Mouse (Mus musculus) liver, embryonic 12.5 days (tissue): ENCODE measurements at regions not wholly inside any gene's neighbourhood (a gene's known extent, or its start where the extent isn't known, plus 50 kb on each side); places are given as distances from the start of the nearest gene placed in this dataset.

Source experiments
- ATAC-seq: fragments of 200-750 bp; cut with Nextera tagmentation; 2 replicates; pipeline ENCODE4 v1.8.0; 2017; ENCODE audit warnings: moderate number of reproducible peaks, mild to moderate bottlenecking, moderate library complexity
- H3K27ac ChIP-seq: fragments of 300-500 bp; sonication (generic); 2 replicates; pipeline ENCODE4 v1.5.1; 2016; ENCODE audit warnings: mild to moderate bottlenecking
- H3K27me3 ChIP-seq: fragments of 300-500 bp; sonication (generic); replicated peaks from 2 replicates; pipeline ENCODE4 v1.6.1; 2016; ENCODE audit warnings: mild to moderate bottlenecking, moderate library complexity
- H3K36me3 ChIP-seq: fragments of 300-500 bp; sonication (generic); 2 replicates; pipeline ENCODE4 v1.6.1; 2016; ENCODE audit warnings: mild to moderate bottlenecking, moderate library complexity
- H3K4me1 ChIP-seq: fragments of 300-500 bp; sonication (generic); 2 replicates; pipeline ENCODE4 v1.6.1; 2016
- H3K4me2 ChIP-seq: fragments of 300-500 bp; sonication (generic); 2 replicates; pipeline ENCODE4 v1.6.1; 2016; ENCODE audit warnings: mild to moderate bottlenecking, moderate library complexity
- H3K4me3 ChIP-seq: fragments of 300-500 bp; sonication (generic); 2 replicates; pipeline ENCODE4 v1.5.1; 2016; ENCODE audit warnings: mild to moderate bottlenecking, moderate library complexity
- H3K9ac ChIP-seq: fragments of 300-500 bp; sonication (generic); 2 replicates; pipeline ENCODE4 v1.6.1; 2016; ENCODE audit warnings: mild to moderate bottlenecking, moderate library complexity
- H3K9me3 ChIP-seq: fragments of 300-500 bp; sonication (generic); replicated peaks from 2 replicates; pipeline ENCODE4 v1.6.1; 2016; ENCODE audit warnings: mild to moderate bottlenecking, moderate library complexity
- WGBS: fragments of 180-500 bp; shearing (Covaris S2); methylation state at CpG from one replicate; pipeline ENCODE4 v1.1.7; 2016; ENCODE audit not compliant: insufficient replicate concordance; 5-methylcytosine and 5-hydroxymethylcytosine counted together

DNA sequence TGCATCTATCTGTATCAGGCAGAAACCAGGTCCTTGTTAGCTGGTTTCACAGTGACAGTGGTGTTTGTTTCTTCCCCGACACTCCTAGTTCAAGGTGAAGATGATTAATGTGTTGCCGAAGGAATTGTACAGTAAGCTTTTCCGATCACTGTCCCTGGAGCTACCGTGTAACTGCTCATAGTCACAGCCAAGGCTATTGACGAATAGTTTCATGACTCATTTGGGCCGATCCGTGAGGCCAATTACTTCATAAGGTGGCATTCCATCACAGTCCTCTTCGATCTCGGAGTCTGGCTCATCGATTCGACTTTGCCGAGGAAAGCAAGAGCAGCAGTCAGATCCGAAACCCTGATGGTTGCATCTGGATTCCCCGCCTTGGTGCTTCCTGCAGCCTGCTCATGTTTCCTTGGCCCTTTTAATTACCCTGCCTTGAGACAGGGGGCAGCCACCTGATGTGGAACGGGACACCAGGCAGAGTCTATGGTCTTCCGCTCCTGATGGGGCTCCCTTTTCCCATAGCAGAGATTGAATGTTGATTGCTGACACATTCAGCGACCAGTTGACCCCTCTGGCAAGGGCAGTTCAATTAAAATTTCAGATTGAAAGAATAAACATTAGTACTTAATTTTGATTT is 441.7 kb upstream of the Cdh4 start:
- Histone ChIP-seq H3K4me3 (no peak overlapping the region), H3K27ac (no peak overlapping the region), H3K9me3 (0 out of 2 replicates have a peak, but pooled peaks cover 3% of the 10 kb centered on the region), H3K4me1 (no peaks in the 10 kb centered on the region), H3K9ac (no peak overlapping the region), H3K36me3 (no peaks in the 10 kb centered on the region), H3K27me3 (no peaks in the 10 kb centered on the region), H3K4me2 (no peak overlapping the region)
- ATAC-seq: no peak
- 77% methylated on average over 17 of the region's 17 CpGs for whole genome bisulfite sequencing

DNA sequence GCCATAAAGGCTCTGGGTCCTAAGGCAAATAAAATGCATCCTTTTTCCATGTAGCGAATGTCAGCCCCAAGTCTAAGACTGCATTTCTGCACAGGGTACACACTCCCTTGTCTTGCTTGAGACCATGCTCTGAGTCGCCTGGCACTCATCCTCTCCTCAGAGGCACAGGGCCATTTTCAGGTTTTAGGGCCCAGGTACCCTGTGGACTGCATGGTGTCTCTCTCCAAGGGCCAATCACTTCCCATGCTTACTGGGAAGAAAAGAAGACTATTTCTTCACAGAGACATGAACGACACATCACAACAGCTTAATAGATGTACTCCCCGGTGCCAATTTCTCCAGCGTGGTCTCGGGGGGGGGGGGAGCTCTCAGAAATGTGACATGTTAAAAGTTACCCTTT is 434.5 kb upstream of the Cdh4 start:
- Histone ChIP-seq H3K27ac (no peak overlapping the region), H3K4me1 (no peaks in the 10 kb centered on the region), H3K4me2 (no peak overlapping the region), H3K9ac (no peak overlapping the region), H3K9me3 (0 out of 2 replicates have a peak, but pooled peaks cover 2% of the 10 kb centered on the region), H3K27me3 (no peaks in the 10 kb centered on the region), H3K4me3 (no peak overlapping the region), H3K36me3 (no peaks in the 10 kb centered on the region)
- ATAC-seq: no peak
- 74% methylated on average over 6 of the region's 6 CpGs for WGBS

DNA sequence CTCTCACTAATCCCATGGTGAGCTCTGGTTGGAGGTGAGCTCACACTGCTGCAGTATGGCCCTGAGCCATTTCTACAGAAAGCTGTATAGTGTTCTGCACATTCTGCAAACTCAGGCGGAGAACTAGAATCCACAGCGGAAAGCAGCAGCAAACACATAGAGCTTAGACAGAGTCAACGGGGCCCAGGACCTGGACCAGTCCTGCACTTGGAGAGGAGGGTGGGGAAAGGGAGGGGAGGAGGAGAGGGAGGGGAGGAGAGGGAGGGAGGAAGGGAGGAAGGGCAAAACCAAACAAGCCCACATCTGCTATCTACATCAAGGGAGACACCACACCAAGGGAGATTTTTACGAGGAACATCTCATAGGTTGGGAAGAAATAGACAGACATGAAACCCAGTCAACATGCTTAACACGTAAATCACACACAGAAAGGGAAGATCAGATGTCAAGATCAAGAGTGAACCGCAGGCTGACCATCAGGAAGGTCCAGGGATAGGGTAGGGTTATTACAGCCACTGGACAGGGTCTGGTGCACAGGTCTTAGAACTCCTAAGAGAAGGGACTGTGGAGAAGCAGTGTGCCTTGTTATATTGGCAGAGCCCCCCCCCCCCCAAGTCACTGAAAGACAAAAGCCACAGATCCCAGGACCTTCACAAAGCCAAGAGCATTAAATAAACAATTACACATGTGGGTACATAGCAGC is 428.2 kb upstream of the Cdh4 start:
- Histone ChIP-seq H3K9me3 (no peaks in the 10 kb centered on the region), H3K4me2 (no peak overlapping the region), H3K9ac (no peak overlapping the region), H3K27me3 (no peaks in the 10 kb centered on the region), H3K4me3 (no peak overlapping the region), H3K27ac (no peak overlapping the region), H3K4me1 (no peaks in the 10 kb centered on the region), H3K36me3 (no peaks in the 10 kb centered on the region)
- no peak for ATAC-seq
- WGBS: 64% methylated on average over 6 of the region's 6 CpGs

DNA sequence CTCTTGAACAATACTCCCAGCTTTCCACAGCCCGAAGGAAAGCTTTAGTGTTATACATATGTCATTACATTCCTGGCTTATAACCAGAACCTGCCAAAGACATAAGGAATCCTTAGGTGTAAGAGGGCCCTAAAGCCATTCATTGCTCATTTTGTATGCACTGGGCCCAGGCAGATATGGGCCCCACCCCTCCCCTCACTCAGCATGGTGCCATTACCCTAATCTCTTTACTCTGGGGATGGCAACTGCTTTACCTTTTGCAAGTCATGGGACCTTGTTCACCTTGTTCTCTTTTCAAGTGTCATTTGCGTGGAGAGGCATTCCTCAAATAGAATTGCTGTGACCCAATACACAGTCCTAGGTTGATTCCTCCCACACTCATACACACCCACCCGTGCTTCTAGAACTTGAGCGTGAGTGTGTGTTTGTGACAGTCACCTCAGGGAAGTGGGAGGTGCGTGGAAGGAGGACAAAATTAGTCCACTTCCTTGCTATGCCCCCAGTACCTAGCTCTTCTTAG is 419.5 kb upstream of the Cdh4 start:
- H3K4me2 ChIP-seq: no peak overlapping the region
- H3K9me3 ChIP-seq: no peaks in the 10 kb centered on the region
- H3K4me1 ChIP-seq: no peaks in the 10 kb centered on the region
- H3K36me3 ChIP-seq: no peaks in the 10 kb centered on the region
- H3K27me3 ChIP-seq: no peaks in the 10 kb centered on the region
- no peak overlapping the region for H3K9ac ChIP-seq
- no peak for ATAC-seq
- WGBS: 41% methylated on average over 5 of the region's 5 CpGs
- no peak overlapping the region for H3K27ac ChIP-seq
- H3K4me3 ChIP-seq: no peak overlapping the region

DNA sequence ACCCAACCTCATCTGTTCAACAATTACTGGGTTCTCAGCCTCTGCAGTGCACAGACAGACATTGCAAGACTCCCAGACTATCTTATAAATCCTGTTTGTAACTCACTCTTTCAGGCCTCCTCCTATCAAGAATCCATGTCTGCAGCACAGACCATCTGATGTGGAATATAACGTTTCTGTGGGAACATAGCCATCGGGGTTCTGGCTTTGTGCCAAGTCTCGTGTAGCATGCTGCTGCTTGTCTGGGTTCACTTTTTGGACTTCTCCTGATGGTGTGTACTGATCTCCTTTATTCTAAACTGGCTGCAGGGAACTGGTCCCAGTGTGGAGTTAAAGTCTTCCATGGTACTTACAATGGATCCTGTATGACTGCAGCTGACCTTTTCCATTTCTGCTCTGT is 418.0 kb upstream of the Cdh4 start:
- 53% methylated on average over 3 of the region's 3 CpGs for WGBS
- Histone ChIP-seq H3K9ac (no peak overlapping the region), H3K27me3 (no peaks in the 10 kb centered on the region), H3K4me1 (no peaks in the 10 kb centered on the region), H3K36me3 (no peaks in the 10 kb centered on the region), H3K9me3 (no peaks in the 10 kb centered on the region), H3K4me3 (no peak overlapping the region), H3K27ac (no peak overlapping the region), H3K4me2 (no peak overlapping the region)
- ATAC-seq: no peak

DNA sequence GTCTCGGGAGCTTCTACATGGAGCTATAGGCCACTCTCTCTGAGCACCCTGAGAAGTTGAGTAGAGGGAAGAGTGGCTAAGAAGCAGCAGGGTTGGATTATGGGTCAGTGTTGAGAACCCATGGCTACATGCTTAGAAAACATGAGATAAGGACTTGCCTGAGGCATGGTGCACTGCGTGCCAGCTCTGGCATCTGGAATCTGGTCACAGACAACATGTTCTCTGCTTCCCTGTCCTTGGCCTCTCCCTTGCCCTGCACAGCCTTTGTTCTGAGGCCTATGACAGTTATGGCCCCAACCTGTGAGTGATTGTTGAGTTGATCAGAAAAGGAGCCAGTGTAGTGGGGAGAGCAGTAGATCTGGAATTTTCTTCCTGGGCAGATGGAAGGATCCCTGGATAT is 409.1 kb upstream of the Cdh4 start:
- Histone ChIP-seq H3K27me3 (no peaks in the 10 kb centered on the region), H3K4me3 (no peak overlapping the region), H3K9ac (no peak overlapping the region), H3K27ac (no peak overlapping the region), H3K4me2 (no peak overlapping the region), H3K36me3 (no peaks in the 10 kb centered on the region), H3K9me3 (no peaks in the 10 kb centered on the region), H3K4me1 (no peaks in the 10 kb centered on the region)
- WGBS: 55% methylated on average over 2 of the region's 2 CpGs
- no peak for ATAC-seq

DNA sequence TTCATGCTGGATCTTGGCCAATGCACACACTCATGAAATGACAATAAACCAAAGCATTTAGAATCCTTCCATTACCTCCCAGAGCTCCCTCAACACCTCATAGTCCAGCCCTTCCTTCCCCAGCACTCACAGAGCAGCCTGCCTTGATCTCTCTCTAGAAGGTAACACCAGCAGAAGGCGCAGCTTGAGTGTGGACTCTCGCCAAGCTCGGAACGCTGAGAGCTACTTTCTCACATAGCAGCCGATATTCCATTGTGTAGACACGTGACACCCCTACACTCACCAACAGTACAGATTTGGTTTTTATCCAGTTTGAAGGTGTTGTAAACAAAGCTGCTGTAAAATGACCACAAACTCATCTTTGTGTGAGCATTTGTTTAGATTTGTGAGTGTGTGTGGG is 406.8 kb upstream of the Cdh4 start:
- ATAC-seq: no peak

DNA sequence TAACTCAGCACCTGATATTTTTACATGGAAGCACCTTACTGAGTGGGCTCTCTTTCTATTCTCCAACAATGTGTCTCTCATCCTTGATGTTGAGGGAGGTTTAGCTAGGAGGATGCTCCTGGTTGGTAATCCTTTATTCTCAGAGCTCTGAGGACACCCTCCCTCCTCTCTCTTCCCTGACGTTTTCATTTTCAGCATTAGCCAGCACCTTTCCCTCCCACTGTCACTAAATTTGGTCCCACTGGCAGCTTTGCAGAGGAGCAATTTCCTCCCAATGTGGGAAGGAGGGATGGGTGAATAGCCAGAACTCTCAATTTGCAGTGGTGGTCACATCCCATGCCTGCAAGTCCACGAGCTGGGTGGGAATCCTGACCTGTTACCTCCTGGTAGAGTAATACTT is 402.5 kb upstream of the Cdh4 start:
- no peak for ATAC-seq
- Histone ChIP-seq H3K4me2 (no peak overlapping the region), H3K27me3 (no peaks in the 10 kb centered on the region), H3K4me3 (no peak overlapping the region), H3K4me1 (no peaks in the 10 kb centered on the region), H3K27ac (no peak overlapping the region), H3K9me3 (no peaks in the 10 kb centered on the region), H3K36me3 (no peaks in the 10 kb centered on the region), H3K9ac (no peak overlapping the region)
- 24% methylated on average over 2 of the region's 2 CpGs for WGBS

More for the DNA sequence above, 406.8 kb upstream of the Cdh4 start:
- Histone ChIP-seq H3K4me2 (no peak overlapping the region), H3K27ac (no peak overlapping the region), H3K4me1 (no peaks in the 10 kb centered on the region), H3K36me3 (no peaks in the 10 kb centered on the region), H3K9me3 (no peaks in the 10 kb centered on the region), H3K4me3 (no peak overlapping the region), H3K27me3 (no peaks in the 10 kb centered on the region), H3K9ac (no peak overlapping the region)
- WGBS: 59% methylated on average over 6 of the region's 6 CpGs

DNA sequence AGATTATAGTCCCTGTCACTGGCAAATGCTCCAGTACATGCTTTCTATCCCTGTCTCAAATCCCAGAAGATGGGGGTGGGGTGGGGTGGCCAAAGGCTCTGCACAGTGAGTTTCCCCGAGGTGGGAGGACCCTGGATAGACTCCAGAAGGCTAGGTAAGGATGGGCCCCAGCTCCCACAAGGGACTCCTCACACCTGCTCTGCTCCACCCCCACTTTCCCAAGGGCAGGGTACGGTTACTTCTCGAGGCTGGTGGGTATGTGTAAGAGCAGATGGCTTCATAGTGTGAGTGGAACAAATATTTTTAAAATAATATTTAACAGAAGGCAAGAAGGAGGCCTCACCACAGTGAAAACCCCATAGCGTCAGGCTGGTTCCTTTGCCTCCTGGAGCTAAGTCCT is 398.6 kb upstream of the Cdh4 start:
- Histone ChIP-seq H3K4me1 (no peaks in the 10 kb centered on the region), H3K4me3 (no peak overlapping the region), H3K9me3 (no peaks in the 10 kb centered on the region), H3K4me2 (no peak overlapping the region), H3K36me3 (no peaks in the 10 kb centered on the region), H3K27ac (no peak overlapping the region), H3K27me3 (no peaks in the 10 kb centered on the region), H3K9ac (no peak overlapping the region)
- ATAC-seq: no peak
- 49% methylated on average over 4 of the region's 4 CpGs for WGBS

DNA sequence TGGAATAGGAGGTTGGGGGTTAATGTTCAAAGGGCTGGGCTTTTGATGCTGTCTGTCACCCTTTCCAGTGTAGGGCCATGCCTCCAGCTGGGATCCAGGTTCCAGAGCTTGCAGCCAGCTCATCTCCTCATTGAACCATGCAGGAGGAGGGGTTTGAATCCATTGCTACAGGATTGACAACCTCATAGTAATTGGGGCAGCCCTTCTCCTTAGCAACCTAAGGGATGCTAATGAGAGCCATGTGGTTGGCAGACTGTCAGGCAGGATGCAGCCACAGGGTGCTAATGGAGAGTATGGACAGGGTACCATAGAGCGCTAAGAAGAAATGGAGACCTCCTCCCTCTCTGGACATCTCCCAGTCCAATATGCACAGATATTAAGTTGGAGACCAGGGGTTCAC is 396.9 kb upstream of the Cdh4 start:
- Histone ChIP-seq H3K4me2 (no peak overlapping the region), H3K4me3 (no peak overlapping the region), H3K4me1 (no peaks in the 10 kb centered on the region), H3K9ac (no peak overlapping the region), H3K9me3 (no peaks in the 10 kb centered on the region), H3K36me3 (no peaks in the 10 kb centered on the region), H3K27ac (no peak overlapping the region), H3K27me3 (no peaks in the 10 kb centered on the region)
- ATAC-seq: no peak
- 45% methylated on average over 1 of the region's 1 CpGs for WGBS

DNA sequence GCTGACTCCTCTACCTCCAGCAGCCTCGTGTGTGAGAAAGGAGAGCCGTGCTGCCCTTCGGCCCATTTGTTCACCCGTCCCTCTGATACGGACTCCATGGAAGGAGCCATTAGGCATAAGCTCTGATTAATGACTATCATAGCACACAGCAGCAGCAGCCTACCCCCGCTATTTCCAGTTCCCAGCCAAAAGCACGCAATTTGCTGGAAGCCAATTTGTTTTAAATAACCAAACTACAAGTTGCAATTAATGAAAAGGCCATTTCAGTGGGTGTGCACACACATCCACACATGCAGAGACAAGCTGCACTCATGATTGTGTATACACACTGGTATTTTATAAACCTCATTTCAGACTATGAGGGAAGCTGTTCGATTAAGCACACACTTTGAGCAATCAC is 387.8 kb upstream of the Cdh4 start:
- Histone ChIP-seq H3K9me3 (no peaks in the 10 kb centered on the region), H3K4me2 (no peak overlapping the region), H3K27me3 (no peaks in the 10 kb centered on the region), H3K9ac (no peak overlapping the region), H3K4me1 (no peaks in the 10 kb centered on the region), H3K27ac (no peak overlapping the region), H3K4me3 (no peak overlapping the region), H3K36me3 (no peaks in the 10 kb centered on the region)
- 62% methylated on average over 8 of the region's 8 CpGs for WGBS
- ATAC-seq: no peak

DNA sequence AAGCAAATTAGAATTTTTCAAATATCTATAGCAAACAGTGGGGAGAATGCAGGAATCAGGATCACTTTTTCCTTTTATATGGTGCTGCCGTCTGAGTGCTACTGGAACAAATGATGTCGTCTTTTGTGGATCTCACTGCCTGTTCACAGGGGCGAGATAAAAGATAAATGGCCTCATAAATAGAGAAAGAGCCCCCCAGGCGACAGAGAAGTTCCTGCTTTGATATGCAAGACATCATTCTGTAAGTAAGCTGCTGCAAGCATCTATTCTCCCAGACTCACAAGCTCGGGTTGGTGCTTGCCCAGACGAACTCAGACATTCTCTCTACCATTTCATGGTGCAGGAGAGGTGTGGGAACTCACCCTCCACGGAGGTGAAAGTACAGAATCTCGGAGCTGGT is 377.6 kb upstream of the Cdh4 start:
- H3K27me3 ChIP-seq: no peaks in the 10 kb centered on the region
- H3K27ac ChIP-seq: no peak overlapping the region
- H3K4me1 ChIP-seq: no peaks in the 10 kb centered on the region
- no peaks in the 10 kb centered on the region for H3K36me3 ChIP-seq
- no peak for ATAC-seq
- H3K4me3 ChIP-seq: no peak overlapping the region
- no peaks in the 10 kb centered on the region for H3K9me3 ChIP-seq
- H3K4me2 ChIP-seq: no peak overlapping the region
- no peak overlapping the region for H3K9ac ChIP-seq
- WGBS: 45% methylated on average over 8 of the region's 8 CpGs

DNA sequence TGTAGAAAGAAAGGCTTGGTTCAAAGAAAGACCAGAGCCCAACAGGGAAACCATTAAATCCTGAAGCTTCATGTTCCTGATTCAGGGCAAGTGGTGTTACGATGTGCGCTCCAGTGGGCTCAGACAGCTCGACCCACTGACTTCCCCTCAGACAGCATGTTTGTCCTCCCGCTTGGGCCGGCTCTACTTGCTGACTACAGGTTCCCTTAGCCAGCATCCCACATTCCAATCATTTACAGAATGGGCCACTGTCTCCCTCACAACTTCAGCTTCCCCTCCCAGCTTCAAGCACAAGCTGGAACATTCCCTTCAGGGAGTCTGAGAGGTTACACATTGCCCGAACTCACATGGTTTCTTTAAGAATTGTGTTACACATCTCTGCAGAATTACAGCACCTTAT is 372.7 kb upstream of the Cdh4 start:
- Histone ChIP-seq H3K36me3 (no peaks in the 10 kb centered on the region), H3K27me3 (no peaks in the 10 kb centered on the region), H3K27ac (no peak overlapping the region), H3K9me3 (no peaks in the 10 kb centered on the region), H3K4me3 (no peak overlapping the region), H3K4me2 (no peak overlapping the region), H3K4me1 (no peaks in the 10 kb centered on the region), H3K9ac (no peak overlapping the region)
- ATAC-seq: no peak
- 59% methylated on average over 6 of the region's 6 CpGs for WGBS
